ENCODE assay signal across 28 mouse cellular contexts in the genomic region with DNA sequence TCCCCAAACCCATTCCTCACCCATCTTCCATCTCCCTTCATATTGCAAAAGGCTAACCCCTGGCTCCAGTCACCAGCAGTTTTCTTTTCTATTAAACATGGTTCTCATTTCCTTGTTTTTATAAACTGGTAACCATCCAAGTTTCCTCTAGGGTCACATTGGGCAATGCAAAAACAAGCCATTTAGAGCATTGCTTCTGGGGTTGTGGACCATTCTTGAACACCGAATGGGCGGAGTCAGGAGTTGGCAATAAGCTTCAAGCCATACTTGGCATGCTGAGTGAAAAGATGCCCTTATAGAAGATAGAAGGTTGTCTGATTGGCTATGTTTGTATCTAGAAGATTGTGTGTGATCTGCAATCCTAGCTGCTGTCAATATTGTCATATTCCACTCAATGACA. TPM values are rescaled to one million over a fixed set of nuclear protein-coding genes. Genes with fewer than 3 reads are reported as not detected.
DNase-seq lines count a peak whose midpoint lies in the region; ATAC-seq lines count a peak whose summit lies in the region.
"Had no signal": no experiment of that assay in that cellular context is flagged by ENCODE, and none has a peak within 500 bp of the region (broad histone marks: within the 10 kb centered on the region; RNA-seq: fewer than 3 reads in every experiment).

No protein-coding gene starts in this region.

- no peaks in the 10 kb centered on the region for H3K9me3 ChIP-seq in heart, embryonic 11.5 days (replicated peaks; ENCODE audit: control insufficient read depth, low read length)
- H3K9me3 ChIP-seq: embryonic facial prominence, embryonic 13.5 days; embryonic facial prominence, embryonic 15.5 days; forebrain, embryonic 10.5 days; forebrain, embryonic 12.5 days had no signal

- peak; percentile 70 for DNase-seq in heart, adult 11 months
- peak; percentile 5 for DNase-seq in lung, postnatal 10 days
- DNase-seq in lung, postnatal 14 days: no peak
- DNase-seq in adipocyte (ENCODE audit: low spot score): peak; percentile 62
- no peak for DNase-seq in testis, postnatal 14 days (ENCODE audit: low spot score)
- DNase-seq: adrenal gland, adult 2 months; adrenal gland, postnatal 10 days; adrenal gland, postnatal 25 days; cerebellum, adult 11 months; cerebellum, adult 18-20 months; cerebellum, adult 8-10 months; cerebellum, adult 9-11 months; cerebellum, postnatal 14 days; cerebellum, postnatal 36 days; embryo, embryonic 11 days had no signal

- H3K27ac ChIP-seq in heart, embryonic 11.5 days (ENCODE audit: low read depth, low read length): no peak overlapping the region
- H3K27ac ChIP-seq: embryonic facial prominence, embryonic 13.5 days; embryonic facial prominence, embryonic 15.5 days; forebrain, embryonic 10.5 days; forebrain, embryonic 12.5 days had no signal

- H3K36me3 ChIP-seq in heart, embryonic 11.5 days (ENCODE audit: control insufficient read depth, insufficient read depth, low read length): no peaks in the 10 kb centered on the region
- H3K36me3 ChIP-seq: embryonic facial prominence, embryonic 13.5 days; embryonic facial prominence, embryonic 15.5 days; forebrain, embryonic 10.5 days; forebrain, embryonic 12.5 days had no signal

- no peaks in the 10 kb centered on the region for H3K27me3 ChIP-seq in heart, embryonic 11.5 days (ENCODE audit: control insufficient read depth, insufficient read depth, low read length)
- H3K27me3 ChIP-seq: embryonic facial prominence, embryonic 13.5 days; embryonic facial prominence, embryonic 15.5 days; forebrain, embryonic 12.5 days; Patski had no signal

- no peak overlapping the region for H3K4me2 ChIP-seq in heart, embryonic 11.5 days
- H3K4me2 ChIP-seq: embryonic facial prominence, embryonic 13.5 days; embryonic facial prominence, embryonic 15.5 days; forebrain, embryonic 12.5 days had no signal

- no peak overlapping the region for H3K4me3 ChIP-seq in heart, embryonic 11.5 days (ENCODE audit: low read depth, low read length)
- H3K4me3 ChIP-seq: embryonic facial prominence, embryonic 13.5 days; embryonic facial prominence, embryonic 15.5 days; erythroblast, embryonic 14.5 days; forebrain, embryonic 10.5 days; forebrain, embryonic 12.5 days had no signal

- H3K4me1 ChIP-seq in heart, embryonic 11.5 days (ENCODE audit: control insufficient read depth, insufficient read depth, low read length): no peaks in the 10 kb centered on the region
- H3K4me1 ChIP-seq: embryonic facial prominence, embryonic 13.5 days; embryonic facial prominence, embryonic 15.5 days; forebrain, embryonic 10.5 days; forebrain, embryonic 12.5 days had no signal

- ATAC-seq in heart, embryonic 11.5 days (replicated peaks; ENCODE audit: insufficient number of reproducible peaks, low FRiP score, low TSS enrichment): no peak
- ATAC-seq: activated CD4-positive, CD25-positive, alpha-beta regulatory T cell, adult 4 months; forebrain, embryonic 14.5 days; forebrain, embryonic 16.5 days; Patski had no signal

- no peak overlapping the region for H3K9ac ChIP-seq in heart, embryonic 11.5 days (ENCODE audit: low read depth, low read length)
- H3K9ac ChIP-seq: embryonic facial prominence, embryonic 13.5 days; embryonic facial prominence, embryonic 15.5 days; forebrain, embryonic 12.5 days had no signal

- 90% methylated on average over 2 of the region's 2 CpGs for WGBS in heart, embryonic 11.5 days (ENCODE audit: insufficient replicate concordance)

RNA-seq across cellular contexts. Expression of gene Gm17555, which starts 33.6 kb away (rescaled TPM):
- not detected in 2 replicates for polyA plus RNA-seq in heart, embryonic 11.5 days (2014; fragmentation: Nextera tagmentation; extraction: Ambion mirVana)
- polyA plus RNA-seq: activated CD4-positive, CD25-positive, alpha-beta regulatory T cell, adult 4 months; adrenal gland, adult 2 months; brain, embryonic 14.5 days; C2C12; embryonic facial prominence, embryonic 11.5 days; embryonic facial prominence, embryonic 13.5 days; embryonic facial prominence, embryonic 15.5 days; erythroblast, embryonic 14.5 days; forebrain, embryonic 10.5 days; forebrain, embryonic 12.5 days; forebrain, embryonic 14.5 days; Patski had no signal

Comparison
In these comparisons a context has a peak if more than half of its experiments do, and no peak if none do; other contexts are left out.
1. DNase-seq: peak in heart, adult 11 months (single experiment), lung, postnatal 10 days (single experiment) and adipocyte (single experiment); none in lung, postnatal 14 days (single experiment) and testis, postnatal 14 days (single experiment).